Mouse (Mus musculus): ENCODE measurements around the gene Myo1h.

DNA sequence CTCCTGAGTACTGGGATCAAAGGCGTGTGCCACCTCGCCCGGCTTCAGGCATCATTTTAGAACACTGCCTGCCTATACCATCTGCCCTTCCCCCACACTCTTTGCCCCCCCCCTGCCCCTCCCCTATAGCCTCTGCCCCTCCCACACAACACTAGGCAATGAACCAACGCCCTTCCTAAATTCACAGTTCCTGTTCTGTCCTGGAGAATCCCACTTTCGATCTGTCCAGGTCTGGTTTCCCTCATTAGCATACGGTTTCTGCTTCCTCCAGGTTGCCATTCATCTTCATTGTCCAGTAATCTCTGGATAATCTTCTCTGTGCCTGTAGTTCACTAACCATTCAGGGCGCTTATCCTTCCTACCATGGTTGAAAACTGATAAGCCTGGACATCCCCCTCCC, 54.6 kb downstream of the Myo1h start:
- no peak for TF ChIP-seq POLR2A (IDR thresholded peaks at IDR 0.05; ENCODE audit: low read depth, low read length)
- no peak for TF ChIP-seq CTCF (IDR thresholded peaks at IDR 0.05; ENCODE audit: extremely low read depth, insufficient read length, insufficient replicate concordance, low read depth, low read length)
